Mouse (Mus musculus) heart, embryonic 12.5 days (tissue): Measurements from ENCODE around the gene Nat10. TPM values are rescaled to one million over a fixed set of nuclear protein-coding genes. Genes with fewer than 3 reads are reported as not detected.

Source experiments
- ATAC-seq: fragments of 200-750 bp; cut with Nextera tagmentation; 2 replicates; pipeline ENCODE4 v1.8.0; 2017; ENCODE audit warnings: moderate TSS enrichment, moderate library complexity; ENCODE audit not compliant: insufficient number of reproducible peaks, low FRiP score
- H3K27ac ChIP-seq: fragments of 300-500 bp; sonication (generic); 2 replicates; pipeline ENCODE4 v1.5.1; 2016; ENCODE audit warnings: mild to moderate bottlenecking, moderate library complexity; ENCODE audit not compliant: poor library complexity, severe bottlenecking
- H3K27me3 ChIP-seq: fragments of 300-500 bp; sonication (generic); replicated peaks from 2 replicates; pipeline ENCODE4 v1.6.1; 2016; ENCODE audit warnings: mild to moderate bottlenecking, moderate library complexity
- H3K36me3 ChIP-seq: fragments of 300-500 bp; sonication (generic); 2 replicates; pipeline ENCODE4 v1.6.1; 2016; ENCODE audit warnings: mild to moderate bottlenecking, moderate library complexity
- H3K4me1 ChIP-seq: fragments of 300-500 bp; sonication (generic); replicated peaks from 2 replicates; pipeline ENCODE4 v1.6.1; 2016; ENCODE audit warnings: mild to moderate bottlenecking
- H3K4me2 ChIP-seq: fragments of 300-500 bp; sonication (generic); 2 replicates; pipeline ENCODE4 v1.6.1; 2016; ENCODE audit warnings: mild to moderate bottlenecking, moderate library complexity
- H3K4me3 ChIP-seq: fragments of 300-500 bp; sonication (generic); 2 replicates; pipeline ENCODE4 v1.5.1; 2016; ENCODE audit warnings: mild to moderate bottlenecking
- H3K9ac ChIP-seq: fragments of 300-500 bp; sonication (generic); 2 replicates; pipeline ENCODE4 v1.6.1; 2016; ENCODE audit warnings: mild to moderate bottlenecking, moderate library complexity
- H3K9me3 ChIP-seq: fragments of 300-500 bp; sonication (generic); replicated peaks from 2 replicates; pipeline ENCODE4 v1.6.1; 2016; ENCODE audit warnings: mild to moderate bottlenecking, moderate library complexity
- WGBS: fragments of 180-500 bp; shearing (Covaris S2); methylation state at CpG from one replicate; pipeline ENCODE4 v1.1.7; 2016; 5-methylcytosine and 5-hydroxymethylcytosine counted together
- polyA plus RNA-seq: library from polyadenylated mRNA; unstranded; fragments of >200 nt; fragmentation: Nextera tagmentation; extraction: Ambion mirVana; gene quantifications from 2 replicates; pipeline ENCODE4 v1.2.1, GENCODE M21; 2016

Nat10 gene
- polyA plus RNA-seq, 1 experiment from 2014 or later, result 17.2 TPM

DNA sequence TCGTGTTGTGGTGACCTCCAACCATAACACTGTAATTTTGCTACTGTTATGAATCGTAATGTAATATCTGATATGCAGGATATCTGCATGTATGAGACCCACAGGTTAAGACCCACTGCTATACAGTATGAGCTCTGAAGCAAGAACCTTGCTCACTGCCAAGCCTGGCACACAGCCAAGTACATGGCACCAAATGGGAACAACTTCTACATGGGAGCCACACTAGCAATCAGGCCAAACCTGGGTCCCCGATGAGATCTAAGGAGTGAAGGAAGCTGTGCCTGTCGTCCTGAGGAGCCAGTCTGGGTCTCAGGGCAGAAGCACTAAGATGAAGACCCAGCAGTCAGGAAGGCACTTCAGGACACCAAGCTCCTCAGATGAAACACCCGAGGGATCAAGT is 15.6 kb downstream of the Nat10 start:
- no peak for ATAC-seq
- no peaks in the 10 kb centered on the region for H3K4me1 ChIP-seq
- H3K4me3 ChIP-seq, result no peak overlapping the region
- 84% methylated on average over 5 of the region's 5 CpGs for WGBS
- H3K36me3 ChIP-seq, result peaks cover 73% of the 10 kb centered on the region
- no peaks in the 10 kb centered on the region for H3K27me3 ChIP-seq
- H3K9me3 ChIP-seq, result no peaks in the 10 kb centered on the region
- H3K27ac ChIP-seq, result no peak overlapping the region
- no peak overlapping the region for H3K9ac ChIP-seq
- H3K4me2 ChIP-seq, result no peak overlapping the region

DNA sequence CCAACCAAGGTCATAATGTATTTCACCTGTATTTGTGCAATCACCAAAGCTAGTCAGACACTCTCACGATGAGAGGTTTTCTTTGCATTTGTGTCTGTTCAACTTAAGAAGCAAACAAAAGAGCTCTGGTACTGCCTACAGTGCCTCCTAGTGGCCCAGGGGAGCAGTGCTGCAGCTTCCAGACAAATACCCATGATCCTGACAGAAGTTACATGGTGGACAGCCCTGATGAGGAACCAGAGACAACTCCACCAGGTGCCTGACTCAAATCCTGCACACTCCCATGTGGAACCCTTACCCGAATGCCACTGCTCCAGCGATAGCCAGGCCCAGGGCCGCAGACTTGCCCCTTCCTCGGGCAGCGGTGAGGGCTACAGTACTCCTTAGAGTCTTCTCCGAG is 17.1 kb downstream of the Nat10 start:
- no peak for ATAC-seq
- H3K9me3 ChIP-seq, result no peaks in the 10 kb centered on the region
- no peak overlapping the region for H3K9ac ChIP-seq
- no peak overlapping the region for H3K4me2 ChIP-seq
- H3K4me1 ChIP-seq, result no peaks in the 10 kb centered on the region
- H3K27me3 ChIP-seq, result no peaks in the 10 kb centered on the region
- WGBS, result 78% methylated on average over 7 of the region's 7 CpGs
- H3K36me3 ChIP-seq, result peaks cover 70% of the 10 kb centered on the region
- no peak overlapping the region for H3K4me3 ChIP-seq
- H3K27ac ChIP-seq, result no peak overlapping the region

DNA sequence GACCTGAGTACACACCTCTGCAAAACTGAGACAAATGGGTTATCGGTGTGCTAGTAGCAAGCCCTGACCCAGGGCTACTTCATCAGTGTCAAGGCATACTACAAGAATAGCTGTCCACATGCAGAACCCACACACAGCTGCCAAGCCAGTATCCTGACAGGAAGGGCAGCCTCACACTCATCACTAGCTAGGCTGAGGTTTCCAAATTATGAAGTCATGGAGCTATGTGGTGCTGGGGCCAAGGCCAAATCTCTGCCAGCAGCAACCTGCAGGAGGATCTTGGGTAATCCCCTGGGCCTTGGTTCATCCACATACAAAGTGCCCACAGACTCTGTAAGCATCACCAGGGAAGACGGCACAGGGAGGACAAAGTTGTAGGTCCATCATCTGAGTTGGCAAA is 17.5 kb downstream of the Nat10 start:
- Histone ChIP-seq H3K4me2 (no peak overlapping the region), H3K27ac (no peak overlapping the region), H3K9me3 (no peaks in the 10 kb centered on the region), H3K27me3 (no peaks in the 10 kb centered on the region), H3K4me3 (no peak overlapping the region), H3K9ac (no peak overlapping the region), H3K36me3 (peaks cover 70% of the 10 kb centered on the region), H3K4me1 (no peaks in the 10 kb centered on the region)
- no peak for ATAC-seq
- WGBS, result 95% methylated on average over 2 of the region's 2 CpGs

DNA sequence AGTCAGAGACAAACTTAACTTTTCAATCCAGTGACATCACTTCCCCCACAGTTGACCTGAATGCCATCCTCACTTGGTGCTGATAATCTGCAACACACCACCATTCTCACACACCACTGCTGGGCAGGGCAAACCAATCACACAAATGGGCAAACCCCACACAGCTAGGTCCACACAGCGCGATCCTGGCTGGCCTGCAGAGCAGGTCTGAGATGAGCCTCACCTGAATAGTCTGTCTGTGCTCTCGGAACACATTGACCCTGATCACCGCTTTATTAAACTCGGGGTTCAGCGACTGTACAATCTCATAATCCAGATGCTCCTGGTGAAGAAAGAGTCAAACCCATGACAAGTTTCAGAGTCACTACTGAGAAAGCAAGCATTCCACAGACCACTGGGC is 18.2 kb downstream of the Nat10 start:
- Histone ChIP-seq H3K36me3 (peaks cover 63% of the 10 kb centered on the region), H3K4me3 (no peak overlapping the region), H3K27ac (no peak overlapping the region), H3K27me3 (no peaks in the 10 kb centered on the region), H3K4me1 (no peaks in the 10 kb centered on the region), H3K9me3 (no peaks in the 10 kb centered on the region), H3K4me2 (no peak overlapping the region), H3K9ac (no peak overlapping the region)
- 97% methylated on average over 6 of the region's 6 CpGs for WGBS
- no peak for ATAC-seq

DNA sequence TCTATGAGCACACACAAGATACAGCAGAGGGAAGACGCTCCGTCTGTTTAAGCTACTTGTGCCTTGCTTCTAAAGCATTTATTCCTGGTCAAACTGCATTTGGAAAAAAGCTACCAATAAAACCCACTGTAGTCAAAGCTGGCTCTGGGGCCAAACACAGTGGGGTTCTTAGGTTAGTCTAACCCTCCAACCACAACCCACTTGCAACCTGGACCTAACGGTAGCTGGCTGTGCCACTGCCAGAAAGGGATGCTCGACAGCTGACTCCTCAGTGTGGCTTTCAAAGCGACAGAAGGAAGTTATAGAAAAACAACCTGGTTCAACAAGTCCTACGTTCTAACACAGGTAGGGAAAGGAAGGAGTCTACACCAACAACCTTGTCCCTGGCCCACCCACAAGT is 29.6 kb downstream of the Nat10 start:
- H3K4me1 ChIP-seq, result no peaks in the 10 kb centered on the region
- no peak overlapping the region for H3K9ac ChIP-seq
- ATAC-seq, result no peak
- H3K4me2 ChIP-seq, result no peak overlapping the region
- H3K27me3 ChIP-seq, result no peaks in the 10 kb centered on the region
- no peak overlapping the region for H3K4me3 ChIP-seq
- peaks cover 92% of the 10 kb centered on the region for H3K36me3 ChIP-seq
- H3K9me3 ChIP-seq, result no peaks in the 10 kb centered on the region
- no peak overlapping the region for H3K27ac ChIP-seq
- 86% methylated on average over 6 of the region's 6 CpGs for WGBS

DNA sequence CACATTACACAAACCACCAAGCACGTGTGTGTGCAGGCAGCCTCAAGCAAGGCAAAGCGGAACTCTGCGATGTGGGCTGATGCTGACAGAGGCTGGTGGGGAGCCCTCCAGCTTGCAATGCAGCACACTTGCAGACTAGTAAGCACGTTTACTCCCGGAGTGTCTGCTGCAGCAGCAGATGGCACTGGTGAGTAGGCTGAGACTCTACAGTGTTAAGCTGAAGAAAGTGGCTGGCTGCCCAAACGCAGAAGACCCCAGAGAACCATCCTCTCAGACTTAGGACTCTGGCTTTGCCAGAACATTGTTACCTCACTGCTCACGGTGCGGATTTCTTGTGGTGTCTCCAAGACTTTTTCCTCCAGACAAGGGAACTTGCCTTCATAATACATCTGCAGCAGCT is 30.1 kb downstream of the Nat10 start:
- Histone ChIP-seq H3K4me3 (no peak overlapping the region), H3K27me3 (no peaks in the 10 kb centered on the region), H3K27ac (no peak overlapping the region), H3K4me1 (no peaks in the 10 kb centered on the region), H3K36me3 (peaks cover 92% of the 10 kb centered on the region), H3K9ac (no peak overlapping the region), H3K9me3 (no peaks in the 10 kb centered on the region), H3K4me2 (no peak overlapping the region)
- WGBS, result 79% methylated on average over 8 of the region's 8 CpGs
- ATAC-seq, result no peak

DNA sequence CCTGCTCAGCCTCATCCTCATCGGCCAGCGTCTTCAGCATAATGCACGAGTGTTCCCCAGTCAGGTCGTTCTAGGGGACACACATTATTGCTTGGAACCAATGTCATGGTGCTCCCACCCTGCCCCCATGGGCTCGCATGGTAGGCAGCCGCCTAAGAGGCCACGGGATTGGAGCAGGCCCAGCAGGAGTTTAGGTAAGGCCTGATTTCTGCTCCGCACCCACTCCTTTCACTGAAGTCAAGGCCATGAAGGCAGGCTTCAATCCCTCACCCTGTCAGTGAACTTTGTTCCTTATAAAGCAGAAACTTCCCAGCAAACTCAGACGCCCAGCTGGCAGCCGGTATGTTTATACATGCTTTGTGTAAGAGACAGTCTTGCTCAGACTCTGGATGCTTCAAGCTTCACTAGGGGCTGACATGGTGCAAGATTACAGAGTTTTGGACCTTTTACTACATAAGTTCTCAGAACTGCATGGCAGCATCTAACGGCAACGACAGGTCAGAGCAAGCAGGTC is 33.0 kb downstream of the Nat10 start:
- no peaks in the 10 kb centered on the region for H3K27me3 ChIP-seq
- H3K4me2 ChIP-seq, result no peak overlapping the region
- H3K4me3 ChIP-seq, result no peak overlapping the region
- 84% methylated on average over 12 of the region's 12 CpGs for WGBS
- H3K27ac ChIP-seq, result no peak overlapping the region
- H3K9me3 ChIP-seq, result no peaks in the 10 kb centered on the region
- H3K36me3 ChIP-seq, result peaks cover 94% of the 10 kb centered on the region
- ATAC-seq, result no peak
- no peaks in the 10 kb centered on the region for H3K4me1 ChIP-seq
- no peak overlapping the region for H3K9ac ChIP-seq

DNA sequence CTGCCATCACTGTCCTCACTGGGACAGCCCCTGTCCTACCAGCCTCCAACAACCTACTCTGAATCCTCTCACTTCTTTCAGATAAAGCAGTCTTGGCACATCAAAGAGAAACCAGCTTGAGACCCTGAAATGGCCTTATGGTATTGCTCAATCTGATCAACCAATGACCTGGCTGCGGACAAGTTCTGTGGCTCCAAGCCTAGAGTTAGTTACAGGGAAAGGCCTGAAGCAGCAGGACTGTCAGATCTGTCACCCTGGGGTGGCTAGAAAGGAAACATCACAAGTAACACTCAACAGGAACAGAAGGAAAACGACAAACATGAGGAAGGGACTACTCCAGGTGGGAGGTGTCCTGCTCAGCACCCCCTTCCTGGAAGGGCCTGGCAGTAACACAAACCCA is 36.5 kb downstream of the Nat10 start:
- Histone ChIP-seq H3K4me3 (no peak overlapping the region), H3K9me3 (no peaks in the 10 kb centered on the region), H3K4me2 (no peak overlapping the region), H3K27me3 (no peaks in the 10 kb centered on the region), H3K9ac (no peak overlapping the region), H3K27ac (no peak overlapping the region), H3K36me3 (peaks cover 91% of the 10 kb centered on the region), H3K4me1 (no peaks in the 10 kb centered on the region)
- WGBS, result 86% methylated on average over 2 of the region's 2 CpGs
- no peak for ATAC-seq

DNA sequence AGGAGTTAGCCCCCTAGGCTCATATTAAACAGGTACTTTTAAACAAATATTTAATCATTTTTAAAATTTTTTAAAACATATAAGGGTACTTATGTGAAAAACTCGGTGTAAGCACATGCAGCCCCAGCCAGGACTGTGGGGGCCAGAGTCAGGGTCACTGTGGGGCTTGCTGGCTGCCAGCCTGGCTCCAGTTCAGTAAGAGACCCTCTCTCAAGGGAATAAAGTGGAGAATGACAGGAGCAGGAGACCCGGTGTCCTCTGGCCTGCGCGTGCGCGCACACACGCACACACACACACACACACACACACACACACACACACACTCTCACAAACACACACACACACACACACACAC is 41.8 kb downstream of the Nat10 start:
- Histone ChIP-seq H3K9me3 (no peaks in the 10 kb centered on the region), H3K27me3 (no peaks in the 10 kb centered on the region), H3K4me3 (no peak overlapping the region), H3K4me2 (no peak overlapping the region), H3K27ac (no peak overlapping the region), H3K36me3 (peaks cover 79% of the 10 kb centered on the region), H3K4me1 (peaks cover 18% of the 10 kb centered on the region), H3K9ac (no peak overlapping the region)
- 97% methylated on average over 7 of the region's 7 CpGs for WGBS
- no peak for ATAC-seq

DNA sequence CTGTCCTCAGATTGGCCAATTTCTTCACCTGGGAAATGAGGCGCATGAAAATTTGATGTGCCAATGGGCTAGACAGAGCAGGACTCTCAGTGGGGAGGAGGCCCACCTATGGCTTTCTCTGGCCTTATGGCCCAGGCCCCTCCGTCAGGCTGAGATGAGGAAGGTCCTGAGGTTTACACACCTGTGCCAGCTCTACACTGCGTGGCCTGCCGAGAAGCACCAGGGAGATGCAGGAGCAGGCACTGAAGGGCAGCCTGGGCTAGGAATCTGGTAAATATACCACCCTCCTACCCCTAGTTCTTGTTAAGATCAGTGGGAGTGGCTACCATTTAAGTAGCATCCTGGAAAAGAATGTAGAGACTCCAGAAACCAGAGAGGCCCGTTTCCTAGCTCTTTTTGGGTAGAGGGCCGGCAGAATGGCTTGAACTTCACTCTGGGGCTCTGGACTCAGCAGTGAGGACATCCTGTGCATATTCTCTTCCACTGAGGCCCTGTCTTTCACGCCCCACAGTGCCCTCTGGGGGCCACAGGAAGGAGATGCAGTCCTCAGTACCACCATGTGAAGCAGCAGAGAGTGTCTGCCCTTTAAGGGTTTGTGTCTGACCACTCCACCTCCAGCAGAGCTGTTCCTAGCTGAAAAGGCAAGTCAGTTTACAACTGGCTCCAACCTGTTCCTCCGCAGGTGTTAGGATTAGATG is 42.3 kb downstream of the Nat10 start:
- Histone ChIP-seq H3K4me2 (no peak overlapping the region), H3K4me3 (no peak overlapping the region), H3K4me1 (peaks cover 18% of the 10 kb centered on the region), H3K27me3 (no peaks in the 10 kb centered on the region), H3K27ac (no peak overlapping the region), H3K9ac (no peak overlapping the region), H3K9me3 (no peaks in the 10 kb centered on the region), H3K36me3 (peaks cover 74% of the 10 kb centered on the region)
- peak; percentile 51; the same call in 1 of the 2 replicates for ATAC-seq
- 60% methylated on average over 8 of the region's 8 CpGs for WGBS

DNA sequence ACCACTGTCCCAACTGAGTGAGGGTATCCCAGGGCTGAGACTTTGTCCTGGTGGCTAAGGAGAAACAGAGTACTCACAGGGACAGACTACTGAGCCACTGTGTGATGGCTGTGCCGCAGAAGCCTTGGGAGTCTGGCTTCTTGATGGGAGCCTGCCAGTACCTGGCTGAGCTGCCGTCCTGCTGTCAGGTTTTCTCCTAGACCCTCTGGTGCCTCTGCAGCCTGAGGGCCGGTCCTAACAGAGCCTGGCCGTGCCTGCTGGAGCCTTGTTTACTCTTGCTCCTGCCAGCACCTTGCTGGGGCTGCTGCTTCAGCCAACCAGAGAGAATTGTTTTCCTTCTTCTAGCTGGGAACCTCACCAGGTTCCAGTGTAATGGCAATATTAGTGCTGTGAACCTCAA is 46.7 kb downstream of the Nat10 start:
- Histone ChIP-seq H3K27ac (no peak overlapping the region), H3K36me3 (peaks cover 77% of the 10 kb centered on the region), H3K4me2 (no peak overlapping the region), H3K4me3 (no peak overlapping the region), H3K9ac (no peak overlapping the region), H3K27me3 (no peaks in the 10 kb centered on the region), H3K9me3 (no peaks in the 10 kb centered on the region), H3K4me1 (peaks cover 18% of the 10 kb centered on the region)
- ATAC-seq, result no peak
- 68% methylated on average over 4 of the region's 4 CpGs for WGBS

DNA sequence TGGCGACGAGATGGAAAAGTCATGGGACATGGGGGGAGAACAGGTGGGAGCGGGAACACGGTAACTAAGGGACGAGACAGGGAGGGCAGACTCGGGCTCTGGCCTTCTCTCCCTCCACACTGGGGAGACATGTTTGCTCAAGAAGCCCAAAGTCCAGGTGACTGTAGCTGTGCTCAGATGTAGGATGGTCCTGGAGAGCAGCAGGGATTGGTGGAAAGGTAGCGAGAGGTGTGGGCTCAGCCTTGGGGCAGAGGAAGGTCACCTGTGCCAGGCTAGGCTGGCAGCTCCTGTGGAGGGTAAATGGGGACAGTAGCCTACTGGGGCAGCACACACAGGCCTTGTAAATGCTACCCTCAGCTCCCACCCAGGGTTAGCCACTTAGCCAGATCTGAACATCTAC is 47.2 kb downstream of the Nat10 start:
- H3K9me3 ChIP-seq, result no peaks in the 10 kb centered on the region
- H3K4me2 ChIP-seq, result no peak overlapping the region
- no peaks in the 10 kb centered on the region for H3K27me3 ChIP-seq
- no peak overlapping the region for H3K9ac ChIP-seq
- peaks cover 83% of the 10 kb centered on the region for H3K36me3 ChIP-seq
- no peak overlapping the region for H3K4me3 ChIP-seq
- 82% methylated on average over 7 of the region's 7 CpGs for WGBS
- no peak for ATAC-seq
- H3K27ac ChIP-seq, result no peak overlapping the region
- peaks cover 16% of the 10 kb centered on the region for H3K4me1 ChIP-seq
